Mouse (Mus musculus) heart, postnatal 0 days (tissue): ENCODE data around the gene Nr3c2.

Experiments used
- CTCF ChIP-seq: IDR thresholded peaks from 2 replicates; pipeline ENCODE4 v1.5.1; 2016; ENCODE audit warnings: antibody characterized with exemption, control low read depth, low read depth
- EP300 ChIP-seq: IDR thresholded peaks from 2 replicates; pipeline ENCODE4 v1.6.1; 2016; ENCODE audit warnings: antibody characterized with exemption, low read depth

- TF ChIP-seq CTCF (no peak), EP300 (no peak)
Measured at GRCm38 (mm10) chr8:76876809-76877208, 22.4 kb upstream of the Nr3c2 start.
